Mouse (Mus musculus) hindbrain, embryonic 12.5 days (tissue): ENCODE data around the gene Cdkn1c. TPM values are rescaled to one million over a fixed set of nuclear protein-coding genes. Genes with fewer than 3 reads are reported as not detected.

ENCODE experiments used
- ATAC-seq: fragments of 200-750 bp; cut with Nextera tagmentation; 2 replicates; pipeline ENCODE4 v1.8.0; 2017; ENCODE audit warnings: moderate TSS enrichment; ENCODE audit not compliant: low FRiP score
- H3K27ac ChIP-seq: fragments of 300-500 bp; sonication (generic); 2 replicates; pipeline ENCODE4 v1.5.1; 2016; ENCODE audit warnings: mild to moderate bottlenecking
- H3K27me3 ChIP-seq: fragments of 300-500 bp; sonication (generic); 2 replicates; pipeline ENCODE4 v1.6.1; 2016; ENCODE audit warnings: mild to moderate bottlenecking
- H3K36me3 ChIP-seq: fragments of 300-500 bp; sonication (generic); 2 replicates; pipeline ENCODE4 v1.6.1; 2016; ENCODE audit warnings: mild to moderate bottlenecking
- H3K4me1 ChIP-seq: fragments of 300-500 bp; sonication (generic); 2 replicates; pipeline ENCODE4 v1.6.1; 2016
- H3K4me2 ChIP-seq: fragments of 300-500 bp; sonication (generic); replicated peaks from 2 replicates; pipeline ENCODE4 v1.6.1; 2016; ENCODE audit warnings: mild to moderate bottlenecking
- H3K4me3 ChIP-seq: fragments of 300-500 bp; sonication (generic); 2 replicates; pipeline ENCODE4 v1.5.1; 2016; ENCODE audit warnings: mild to moderate bottlenecking
- H3K9ac ChIP-seq: fragments of 300-500 bp; sonication (generic); 2 replicates; pipeline ENCODE4 v1.6.1; 2016; ENCODE audit warnings: mild to moderate bottlenecking, moderate library complexity
- H3K9me3 ChIP-seq: fragments of 300-500 bp; sonication (generic); replicated peaks from 2 replicates; pipeline ENCODE4 v1.6.1; 2016; ENCODE audit warnings: mild to moderate bottlenecking
- WGBS: fragments of 180-500 bp; shearing (Covaris S2); methylation state at CpG from one replicate; pipeline ENCODE4 v1.1.7; 2016; 5-methylcytosine and 5-hydroxymethylcytosine counted together
- polyA plus RNA-seq: library from polyadenylated mRNA; unstranded; fragments of >200 nt; fragmentation: Nextera tagmentation; extraction: Ambion mirVana; gene quantifications from 2 replicates; pipeline ENCODE4 v1.2.1, GENCODE M21; 2016

The Cdkn1c gene
- polyA plus RNA-seq, 1 experiment from 2014 or later, result 1,001 TPM

- H3K4me3 ChIP-seq, result no peak overlapping the region
- no peaks in the 10 kb centered on the region for H3K9me3 ChIP-seq
- no peak overlapping the region for H3K4me2 ChIP-seq
- H3K27ac ChIP-seq, result no peak overlapping the region
- H3K36me3 ChIP-seq, result no peaks in the 10 kb centered on the region
- peaks cover 16% of the 10 kb centered on the region for H3K27me3 ChIP-seq
- no peak overlapping the region for H3K9ac ChIP-seq
- 90% methylated on average over 6 of the region's 6 CpGs for WGBS
- H3K4me1 ChIP-seq, result no peaks in the 10 kb centered on the region
- no peak for ATAC-seq
Observed at GRCm38 (mm10) chr7:143493616-143494126, 32.8 kb upstream of the Cdkn1c start.

- Histone ChIP-seq H3K4me1 (no peaks in the 10 kb centered on the region), H3K4me2 (no peak overlapping the region), H3K27ac (no peak overlapping the region), H3K9me3 (no peaks in the 10 kb centered on the region), H3K4me3 (no peak overlapping the region), H3K36me3 (no peaks in the 10 kb centered on the region), H3K27me3 (peaks cover 14% of the 10 kb centered on the region), H3K9ac (no peak overlapping the region)
- 83% methylated on average over 6 of the region's 6 CpGs for WGBS
- no peak for ATAC-seq
Observed at GRCm38 (mm10) chr7:143489735-143490134, 28.9 kb upstream of the Cdkn1c start.

- Histone ChIP-seq H3K4me3 (no peak overlapping the region), H3K27me3 (peaks cover 14% of the 10 kb centered on the region), H3K36me3 (no peaks in the 10 kb centered on the region), H3K4me1 (peaks cover 8% of the 10 kb centered on the region), H3K9me3 (no peaks in the 10 kb centered on the region), H3K27ac (no peak overlapping the region), H3K9ac (no peak overlapping the region), H3K4me2 (no peak overlapping the region)
- WGBS, result 10% methylated on average over 6 of the region's 6 CpGs
- ATAC-seq, result peak; percentile 40
Observed at GRCm38 (mm10) chr7:143482541-143482940, 21.7 kb upstream of the Cdkn1c start.

GRCm38 (mm10) chr7:143481806-143482387 lies 21.0 kb upstream of the Cdkn1c start:
- ATAC-seq, result no peak
- 59% methylated on average over 5 of the region's 5 CpGs for WGBS
- Histone ChIP-seq H3K4me2 (no peak overlapping the region), H3K9me3 (no peaks in the 10 kb centered on the region), H3K4me1 (peaks cover 8% of the 10 kb centered on the region), H3K27ac (no peak overlapping the region), H3K4me3 (no peak overlapping the region), H3K27me3 (peaks cover 14% of the 10 kb centered on the region), H3K9ac (no peak overlapping the region), H3K36me3 (no peaks in the 10 kb centered on the region)

- WGBS, result 29% methylated on average over 13 of the region's 13 CpGs
- Histone ChIP-seq H3K4me3 (no peak overlapping the region), H3K27me3 (peaks cover 14% of the 10 kb centered on the region), H3K9me3 (no peaks in the 10 kb centered on the region), H3K4me2 (no peak overlapping the region), H3K4me1 (peaks cover 8% of the 10 kb centered on the region), H3K27ac (no peak overlapping the region), H3K9ac (no peak overlapping the region), H3K36me3 (no peaks in the 10 kb centered on the region)
- ATAC-seq, result no peak
Observed at GRCm38 (mm10) chr7:143480498-143480897, 19.6 kb upstream of the Cdkn1c start.

- H3K4me1 ChIP-seq, result peaks cover 7% of the 10 kb centered on the region
- H3K9ac ChIP-seq, result no peak overlapping the region
- no peak overlapping the region for H3K4me2 ChIP-seq
- H3K36me3 ChIP-seq, result no peaks in the 10 kb centered on the region
- H3K9me3 ChIP-seq, result no peaks in the 10 kb centered on the region
- ATAC-seq, result no peak
- H3K27me3 ChIP-seq, result peaks cover 11% of the 10 kb centered on the region
- no peak overlapping the region for H3K4me3 ChIP-seq
- no peak overlapping the region for H3K27ac ChIP-seq
- 88% methylated on average over 5 of the region's 5 CpGs for WGBS
Observed at GRCm38 (mm10) chr7:143477800-143478199, 16.9 kb upstream of the Cdkn1c start.

GRCm38 (mm10) chr7:143476702-143477335 lies 16.0 kb upstream of the Cdkn1c start:
- ATAC-seq, result no peak

GRCm38 (mm10) chr7:143475876-143476275 lies 15.0 kb upstream of the Cdkn1c start:
- no peak for ATAC-seq
- Histone ChIP-seq H3K9me3 (no peaks in the 10 kb centered on the region), H3K4me2 (no peak overlapping the region), H3K36me3 (no peaks in the 10 kb centered on the region), H3K27ac (no peak overlapping the region), H3K27me3 (peaks cover 5% of the 10 kb centered on the region; the same call in 1 of the 2 replicates), H3K4me1 (0 out of 2 replicates have a peak, but pooled peaks cover 3% of the 10 kb centered on the region), H3K9ac (no peak overlapping the region), H3K4me3 (no peak overlapping the region)
- WGBS, result 84% methylated on average over 11 of the region's 11 CpGs

More at GRCm38 (mm10) chr7:143476702-143477335, 16.0 kb upstream of the Cdkn1c start:
- H3K27me3 ChIP-seq, result peaks cover 9% of the 10 kb centered on the region
- 87% methylated on average over 3 of the region's 3 CpGs for WGBS
- H3K9ac ChIP-seq, result no peak overlapping the region
- H3K9me3 ChIP-seq, result no peaks in the 10 kb centered on the region
- no peaks in the 10 kb centered on the region for H3K36me3 ChIP-seq
- H3K4me1 ChIP-seq, result 0 out of 2 replicates have a peak, but pooled peaks cover 3% of the 10 kb centered on the region
- no peak overlapping the region for H3K4me2 ChIP-seq
- no peak overlapping the region for H3K4me3 ChIP-seq
- H3K27ac ChIP-seq, result no peak overlapping the region

- H3K4me3 ChIP-seq, result no peak overlapping the region
- H3K36me3 ChIP-seq, result no peaks in the 10 kb centered on the region
- H3K9me3 ChIP-seq, result no peaks in the 10 kb centered on the region
- 0 out of 2 replicates have a peak, but pooled peaks cover under 1% of the 10 kb centered on the region for H3K4me1 ChIP-seq
- H3K27me3 ChIP-seq, result peaks cover 3% of the 10 kb centered on the region; the same call in 1 of the 2 replicates
- WGBS, result 45% methylated on average over 10 of the region's 10 CpGs
- ATAC-seq, result no peak
- H3K4me2 ChIP-seq, result no peak overlapping the region
- no peak overlapping the region for H3K9ac ChIP-seq
- no peak overlapping the region for H3K27ac ChIP-seq
Observed at GRCm38 (mm10) chr7:143474811-143475210, 14.0 kb upstream of the Cdkn1c start.

GRCm38 (mm10) chr7:143473347-143474101 lies 12.7 kb upstream of the Cdkn1c start, which contains the start of gene Slc22a18:
TSS of gene Slc22a18 (plus strand) at chr7:143473736.
- Histone ChIP-seq H3K4me1 (0 out of 2 replicates have a peak, but pooled peaks cover 3% of the 10 kb centered on the region), H3K27me3 (peaks cover 3% of the 10 kb centered on the region; the same call in 1 of the 2 replicates), H3K9me3 (no peaks in the 10 kb centered on the region), H3K4me3 (no peak within 1 kb of the TSS), H3K36me3 (no peaks in the 10 kb centered on the region), H3K27ac (no peak within 1 kb of the TSS), H3K9ac (no peak within 1 kb of the TSS), H3K4me2 (no peak within 1 kb of the TSS)
- WGBS, result 41% methylated on average over 4 of the region's 4 CpGs
- ATAC-seq, result no peak

- Histone ChIP-seq H3K4me3 (no peak overlapping the region), H3K9me3 (no peaks in the 10 kb centered on the region), H3K27ac (no peak overlapping the region), H3K9ac (no peak overlapping the region), H3K4me1 (peaks cover 16% of the 10 kb centered on the region), H3K4me2 (no peak overlapping the region), H3K27me3 (peaks cover 8% of the 10 kb centered on the region), H3K36me3 (no peaks in the 10 kb centered on the region)
- 19% methylated on average over 8 of the region's 8 CpGs for WGBS
- ATAC-seq, result no peak
Observed at GRCm38 (mm10) chr7:143469946-143470345, 9.1 kb upstream of the Cdkn1c start.

GRCm38 (mm10) chr7:143467714-143468113 lies 6.9 kb upstream of the Cdkn1c start:
- Histone ChIP-seq H3K9ac (no peak overlapping the region), H3K4me2 (no peak overlapping the region), H3K27ac (no peak overlapping the region), H3K36me3 (no peaks in the 10 kb centered on the region), H3K27me3 (peaks cover 10% of the 10 kb centered on the region), H3K4me1 (peaks cover 24% of the 10 kb centered on the region), H3K9me3 (no peaks in the 10 kb centered on the region), H3K4me3 (no peak overlapping the region)
- WGBS, result 13% methylated on average over 6 of the region's 6 CpGs
- ATAC-seq, result peak; percentile 21; the same call in 1 of the 2 replicates
